Mouse (Mus musculus) MEL (cell line): Measurements from ENCODE around the gene Myh3.

Experiments
- CTCF ChIP-seq, 3 experiments: IDR thresholded peaks in 2 of 3; conservative IDR thresholded peaks in 1 of 3; 2 replicates each; pipeline ENCODE4 v1.5.1; 2011 to 2012; ENCODE audit warnings: low read length in 3 of 3, low read depth in 2 of 3, mild to moderate bottlenecking in 2 of 3, improper control_type of control experiment in 1 of 3, inconsistent platforms in 1 of 3, mixed read lengths in 1 of 3, moderate library complexity in 1 of 3; ENCODE audit not compliant: control insufficient read depth in 1 of 3, insufficient read depth in 1 of 3, poor library complexity in 1 of 3, severe bottlenecking in 1 of 3
- E2F4 ChIP-seq: IDR thresholded peaks from 2 replicates; pipeline ENCODE4 v1.6.1; 2011; ENCODE audit warnings: low read depth, low read length, improper control_type of control experiment, borderline replicate concordance
- ELF1 ChIP-seq: IDR thresholded peaks from 2 replicates; pipeline ENCODE4 v1.6.1; 2014; ENCODE audit warnings: low read depth, mild to moderate bottlenecking, inconsistent platforms, low read length, improper control_type of control experiment, moderate library complexity
- MAX ChIP-seq: IDR thresholded peaks from 2 replicates; pipeline ENCODE4 v1.6.1; 2011; ENCODE audit warnings: low read length, improper control_type of control experiment
- POLR2A ChIP-seq, 2 experiments: IDR thresholded peaks; 2 replicates each; pipeline ENCODE4 v1.6.1; 2011 to 2012; ENCODE audit warnings: low read length in 2 of 2, mild to moderate bottlenecking in 2 of 2, control low read depth in 1 of 2, improper control_type of control experiment in 1 of 2, low read depth in 1 of 2, moderate library complexity in 1 of 2; ENCODE audit not compliant: control insufficient read depth in 1 of 2, insufficient read depth in 1 of 2, poor library complexity in 1 of 2
- TCF12 ChIP-seq: IDR thresholded peaks from 2 replicates; pipeline ENCODE4 v1.6.1; 2014; ENCODE audit warnings: low read depth, mild to moderate bottlenecking, inconsistent platforms, low read length, improper control_type of control experiment, moderate library complexity

GRCm38 (mm10) chr11:67083712-67084340 is 5.7 kb downstream of the Myh3 start:
- no peak for TF ChIP-seq POLR2A (IDR thresholded peaks at IDR 0.05; ENCODE audit: control insufficient read depth in 1 of 2, insufficient read depth in 1 of 2, low read depth in 1 of 2, low read length in 2 of 2, poor library complexity in 1 of 2)
- TF ChIP-seq E2F4, result no peak
- TF ChIP-seq CTCF (IDR thresholded peaks at IDR 0.05 in 2 of 3, conservative IDR thresholded peaks at IDR 0.05 in 1 of 3; ENCODE audit: control insufficient read depth in 1 of 3, insufficient read depth in 1 of 3, low read depth in 2 of 3, low read length in 3 of 3, poor library complexity in 1 of 3, severe bottlenecking in 1 of 3), result no peak; a peak in 1 of 6 replicates
- no peak for TF ChIP-seq TCF12
- no peak for TF ChIP-seq MAX
- TF ChIP-seq ELF1, result no peak
